Mouse (Mus musculus): ENCODE data around the gene Stxbp1. TPM values are rescaled to one million over a fixed set of nuclear protein-coding genes. Genes with fewer than 3 reads are reported as not detected.

Gene Stxbp1
- polyA plus RNA-seq, 1 experiment from 2014 or later: 9.3 TPM

GRCm38 (mm10) chr2:32767241-32767640, 79.8 kb downstream of the Stxbp1 start:
- Histone ChIP-seq H3K9me3 (ENCODE audit: control insufficient read depth, low read length) (no peaks in the 10 kb centered on the region), H3K27ac (replicated peaks) (no peak overlapping the region), H3K36me3 (ENCODE audit: control insufficient read depth, insufficient read depth, low read length) (no peaks in the 10 kb centered on the region), H3K4me1 (replicated peaks; ENCODE audit: control insufficient read depth, insufficient read depth) (no peaks in the 10 kb centered on the region), H3K27me3 (ENCODE audit: control insufficient read depth, insufficient read depth, low read length) (no peaks in the 10 kb centered on the region), H3K4me2 (replicated peaks; ENCODE audit: low read depth) (no peak overlapping the region), H3K9ac (ENCODE audit: low read length) (no peak overlapping the region), H3K4me3 (ENCODE audit: low read depth, low read length) (no peak overlapping the region)
- TF ChIP-seq EP300 (optimal IDR thresholded peaks at IDR 0.05): no peak
- TF ChIP-seq CTCF (IDR thresholded peaks at IDR 0.05; ENCODE audit: low read depth): no peak
- ATAC-seq (ENCODE audit: low FRiP score, low TSS enrichment): no peak
- DNase-seq (ENCODE audit: low spot score): no peak
- WGBS: 79% methylated on average over 12 of the region's 12 CpGs

GRCm38 (mm10) chr2:32763353-32763752, 83.7 kb downstream of the Stxbp1 start:
- 72% methylated on average over 3 of the region's 3 CpGs for WGBS
- no peaks in the 10 kb centered on the region for H3K27me3 ChIP-seq (ENCODE audit: control insufficient read depth, insufficient read depth, low read length)

GRCm38 (mm10) chr2:32761859-32762258, 85.2 kb downstream of the Stxbp1 start:
- WGBS: 78% methylated on average over 4 of the region's 4 CpGs
- DNase-seq (ENCODE audit: low spot score): no peak
- H3K4me2 ChIP-seq (replicated peaks; ENCODE audit: low read depth): no peak overlapping the region
- no peak overlapping the region for H3K4me3 ChIP-seq (ENCODE audit: low read depth, low read length)
- H3K27me3 ChIP-seq (ENCODE audit: control insufficient read depth, insufficient read depth, low read length): no peaks in the 10 kb centered on the region
- ATAC-seq (ENCODE audit: low FRiP score, low TSS enrichment): no peak
- no peak overlapping the region for H3K27ac ChIP-seq (replicated peaks)
- H3K9me3 ChIP-seq (ENCODE audit: control insufficient read depth, low read length): no peaks in the 10 kb centered on the region
- H3K4me1 ChIP-seq (replicated peaks; ENCODE audit: control insufficient read depth, insufficient read depth): no peaks in the 10 kb centered on the region
- TF ChIP-seq CTCF (IDR thresholded peaks at IDR 0.05; ENCODE audit: low read depth) (no peak), EP300 (optimal IDR thresholded peaks at IDR 0.05) (no peak)
- no peak overlapping the region for H3K9ac ChIP-seq (ENCODE audit: low read length)
- peaks cover 7% of the 10 kb centered on the region; the same call in 1 of the 2 replicates for H3K36me3 ChIP-seq (ENCODE audit: control insufficient read depth, insufficient read depth, low read length)

More at GRCm38 (mm10) chr2:32763353-32763752, 83.7 kb downstream of the Stxbp1 start:
- ATAC-seq (ENCODE audit: low FRiP score, low TSS enrichment) (no peak), DNase-seq (ENCODE audit: low spot score) (no peak)
- TF ChIP-seq CTCF (IDR thresholded peaks at IDR 0.05; ENCODE audit: low read depth): peak; percentile 60
- no peak for TF ChIP-seq EP300 (optimal IDR thresholded peaks at IDR 0.05)
- Histone ChIP-seq H3K36me3 (ENCODE audit: control insufficient read depth, insufficient read depth, low read length) (peaks cover 7% of the 10 kb centered on the region; the same call in 1 of the 2 replicates), H3K4me3 (ENCODE audit: low read depth, low read length) (no peak overlapping the region), H3K9ac (ENCODE audit: low read length) (no peak overlapping the region), H3K4me1 (replicated peaks; ENCODE audit: control insufficient read depth, insufficient read depth) (no peaks in the 10 kb centered on the region), H3K27ac (replicated peaks) (no peak overlapping the region), H3K4me2 (replicated peaks; ENCODE audit: low read depth) (no peak overlapping the region), H3K9me3 (ENCODE audit: control insufficient read depth, low read length) (no peaks in the 10 kb centered on the region)

- Histone ChIP-seq H3K4me2 (replicated peaks; ENCODE audit: low read depth) (no peak overlapping the region), H3K36me3 (ENCODE audit: control insufficient read depth, insufficient read depth, low read length) (peaks cover 7% of the 10 kb centered on the region; the same call in 1 of the 2 replicates), H3K27me3 (ENCODE audit: control insufficient read depth, insufficient read depth, low read length) (no peaks in the 10 kb centered on the region), H3K9ac (ENCODE audit: low read length) (no peak overlapping the region), H3K9me3 (ENCODE audit: control insufficient read depth, low read length) (no peaks in the 10 kb centered on the region), H3K4me1 (replicated peaks; ENCODE audit: control insufficient read depth, insufficient read depth) (no peaks in the 10 kb centered on the region), H3K4me3 (ENCODE audit: low read depth, low read length) (no peak overlapping the region), H3K27ac (replicated peaks) (no peak overlapping the region)
- ATAC-seq (ENCODE audit: low FRiP score, low TSS enrichment) (no peak), DNase-seq (ENCODE audit: low spot score) (no peak)
- TF ChIP-seq CTCF (IDR thresholded peaks at IDR 0.05; ENCODE audit: low read depth) (no peak), EP300 (optimal IDR thresholded peaks at IDR 0.05) (no peak)
- 89% methylated on average over 14 of the region's 14 CpGs for WGBS
These were observed 85.7 kb downstream of the Stxbp1 start for GRCm38 (mm10) chr2:32761361-32761760.

GRCm38 (mm10) chr2:32759001-32759400, 88.0 kb downstream of the Stxbp1 start:
- TF ChIP-seq EP300 (optimal IDR thresholded peaks at IDR 0.05) (no peak), CTCF (IDR thresholded peaks at IDR 0.05; ENCODE audit: low read depth) (no peak)
- no peak overlapping the region for H3K4me3 ChIP-seq (ENCODE audit: low read depth, low read length)
- DNase-seq (ENCODE audit: low spot score): no peak
- no peak overlapping the region for H3K27ac ChIP-seq (replicated peaks)
- H3K9me3 ChIP-seq (ENCODE audit: control insufficient read depth, low read length): no peaks in the 10 kb centered on the region
- H3K36me3 ChIP-seq (ENCODE audit: control insufficient read depth, insufficient read depth, low read length): peaks cover 7% of the 10 kb centered on the region; the same call in 1 of the 2 replicates
- H3K4me2 ChIP-seq (replicated peaks; ENCODE audit: low read depth): no peak overlapping the region
- ATAC-seq (ENCODE audit: low FRiP score, low TSS enrichment): no peak
- H3K9ac ChIP-seq (ENCODE audit: low read length): 0 out of 2 replicates have a peak overlapping the region, but pooled peaks have one; percentile 1
- H3K27me3 ChIP-seq (ENCODE audit: control insufficient read depth, insufficient read depth, low read length): no peaks in the 10 kb centered on the region
- H3K4me1 ChIP-seq (replicated peaks; ENCODE audit: control insufficient read depth, insufficient read depth): no peaks in the 10 kb centered on the region
- 97% methylated on average over 2 of the region's 2 CpGs for WGBS

GRCm38 (mm10) chr2:32758503-32758902, 88.5 kb downstream of the Stxbp1 start:
- TF ChIP-seq CTCF (IDR thresholded peaks at IDR 0.05; ENCODE audit: low read depth) (no peak), EP300 (optimal IDR thresholded peaks at IDR 0.05) (no peak)
- Histone ChIP-seq H3K4me3 (ENCODE audit: low read depth, low read length) (no peak overlapping the region), H3K27me3 (ENCODE audit: control insufficient read depth, insufficient read depth, low read length) (no peaks in the 10 kb centered on the region), H3K4me1 (replicated peaks; ENCODE audit: control insufficient read depth, insufficient read depth) (no peaks in the 10 kb centered on the region), H3K27ac (replicated peaks) (no peak overlapping the region), H3K9ac (ENCODE audit: low read length) (0 out of 2 replicates have a peak overlapping the region, but pooled peaks have one; percentile 1), H3K9me3 (ENCODE audit: control insufficient read depth, low read length) (no peaks in the 10 kb centered on the region), H3K36me3 (ENCODE audit: control insufficient read depth, insufficient read depth, low read length) (peaks cover 8% of the 10 kb centered on the region; the same call in 1 of the 2 replicates), H3K4me2 (replicated peaks; ENCODE audit: low read depth) (no peak overlapping the region)
- ATAC-seq (ENCODE audit: low FRiP score, low TSS enrichment): no peak
- WGBS: 59% methylated on average over 8 of the region's 8 CpGs
- DNase-seq (ENCODE audit: low spot score): no peak
